Mouse (Mus musculus) gastrocnemius, postnatal 25 days (tissue): ENCODE data around the gene Cobll1. TPM values are rescaled to one million over a fixed set of nuclear protein-coding genes. Genes with fewer than 3 reads are reported as not detected.

Source experiments
- DNase-seq: peaks from one replicate; pipeline ENCODE4 v3.0.0; 2022
- total RNA-seq, 2 experiments: library from RNA; stranded (reverse); gene quantifications; 1 replicate in 1 of 2; 2 replicates in 1 of 2; pipeline ENCODE4 v1.2.3; 2021

Cobll1 gene
- total RNA-seq, 2 experiments from 2014 or later, result 3.9 to 4.8 TPM

- DNase-seq, result no peak
These were observed 93.6 kb downstream of the Cobll1 start for GRCm38 (mm10) chr2:65145421-65146117.

- no peak for DNase-seq
These were observed 98.0 kb downstream of the Cobll1 start for GRCm38 (mm10) chr2:65141093-65141661.

- no peak for DNase-seq
These were observed 98.8 kb downstream of the Cobll1 start for GRCm38 (mm10) chr2:65140330-65140922.

- no peak for DNase-seq
These were observed 99.4 kb downstream of the Cobll1 start for GRCm38 (mm10) chr2:65139606-65140329.

- DNase-seq, result no peak
These were observed 100.2 kb downstream of the Cobll1 start for GRCm38 (mm10) chr2:65138992-65139391.

- no peak for DNase-seq
These were observed 112.9 kb downstream of the Cobll1 start for GRCm38 (mm10) chr2:65126141-65126783.

- no peak for DNase-seq
These were observed 115.5 kb downstream of the Cobll1 start for GRCm38 (mm10) chr2:65123702-65124101.

- no peak for DNase-seq
These were observed 117.8 kb downstream of the Cobll1 start for GRCm38 (mm10) chr2:65121435-65121834.

- no peak for DNase-seq
These were observed 118.2 kb downstream of the Cobll1 start for GRCm38 (mm10) chr2:65121012-65121411.

- no peak for DNase-seq
These were observed 119.1 kb downstream of the Cobll1 start for GRCm38 (mm10) chr2:65120112-65120511.

- no peak for DNase-seq
These were observed 119.5 kb downstream of the Cobll1 start for GRCm38 (mm10) chr2:65119667-65120066.

GRCm38 (mm10) chr2:65119076-65119475 lies 120.1 kb downstream of the Cobll1 start:
- DNase-seq, result no peak

- no peak for DNase-seq
These were observed 121.3 kb downstream of the Cobll1 start for GRCm38 (mm10) chr2:65117859-65118258.

- no peak for DNase-seq
These were observed 122.6 kb downstream of the Cobll1 start for GRCm38 (mm10) chr2:65116428-65117125.

- no peak for DNase-seq
These were observed 126.0 kb downstream of the Cobll1 start for GRCm38 (mm10) chr2:65113191-65113590.

GRCm38 (mm10) chr2:65104569-65104968 lies 134.6 kb downstream of the Cobll1 start:
- DNase-seq, result no peak

GRCm38 (mm10) chr2:65103801-65104200 lies 135.4 kb downstream of the Cobll1 start:
- no peak for DNase-seq

- DNase-seq, result no peak
These were observed 137.8 kb downstream of the Cobll1 start for GRCm38 (mm10) chr2:65101388-65101787.

- no peak for DNase-seq
These were observed 139.2 kb downstream of the Cobll1 start for GRCm38 (mm10) chr2:65100001-65100400.

GRCm38 (mm10) chr2:65095571-65095970 lies 143.6 kb downstream of the Cobll1 start:
- no peak for DNase-seq

- DNase-seq, result no peak
These were observed 145.2 kb downstream of the Cobll1 start for GRCm38 (mm10) chr2:65093990-65094389.

GRCm38 (mm10) chr2:65090986-65091385 lies 148.2 kb downstream of the Cobll1 start:
- no peak for DNase-seq
